Mouse (Mus musculus) embryonic fibroblast, embryonic 13.5 days (primary cell): ENCODE results near the gene Trip13.

ENCODE experiments used
- CTCF ChIP-seq: IDR thresholded peaks from 2 replicates; pipeline ENCODE4 v1.5.1; 2011; ENCODE audit warnings: mild to moderate bottlenecking, control low read depth, low read length, moderate library complexity, borderline replicate concordance; ENCODE audit not compliant: insufficient read depth
- POLR2A ChIP-seq: IDR thresholded peaks from 2 replicates; pipeline ENCODE4 v1.6.1; 2011; ENCODE audit warnings: low read depth, mild to moderate bottlenecking, control low read depth, low read length, moderate library complexity

- no peak for TF ChIP-seq POLR2A
- TF ChIP-seq CTCF = no peak
Measured at GRCm38 (mm10) chr13:73960117-73960652, 22.6 kb upstream of the Trip13 start.
